Mouse (Mus musculus): Measurements from ENCODE around the gene Dydc2. TPM values are rescaled to one million over a fixed set of nuclear protein-coding genes. Genes with fewer than 3 reads are reported as not detected.
A peak's percentile ranks its signal among the peaks of the same experiment; 100 is the strongest.

The Dydc2 gene
- total RNA-seq, 2 experiments from 2014 or later, result not detected

- peak; percentile 42 to 76 for DNase-seq
Observed at GRCm38 (mm10) chr14:41035146-41035798, 33.7 kb downstream of the Dydc2 start.

- peak; percentile 71 to 87 for DNase-seq
Observed at GRCm38 (mm10) chr14:41033135-41034110, 35.6 kb downstream of the Dydc2 start.

- no peak for DNase-seq
Observed at GRCm38 (mm10) chr14:41030989-41031513, 38.0 kb downstream of the Dydc2 start.

- no peak for DNase-seq
Observed at GRCm38 (mm10) chr14:41029303-41029702, 39.7 kb downstream of the Dydc2 start.

- no peak for DNase-seq
Observed at GRCm38 (mm10) chr14:41025594-41026284, 43.3 kb downstream of the Dydc2 start.

- DNase-seq, result no peak
Observed at GRCm38 (mm10) chr14:41025087-41025486, 43.9 kb downstream of the Dydc2 start.

GRCm38 (mm10) chr14:41021246-41021645 is 47.8 kb downstream of the Dydc2 start:
- no peak for DNase-seq

GRCm38 (mm10) chr14:41017460-41017859 is 51.5 kb downstream of the Dydc2 start:
- no peak for DNase-seq

GRCm38 (mm10) chr14:41014701-41015240 is 54.2 kb downstream of the Dydc2 start:
- no peak for DNase-seq

- peak; percentile 91 to 92 for DNase-seq
Observed at GRCm38 (mm10) chr14:41013630-41014613, 55.1 kb downstream of the Dydc2 start, which contains the start of gene Fam213a. Gene Fam213a, minus strand, starts transcription at chr14:41013788.

GRCm38 (mm10) chr14:41013143-41013542 is 55.9 kb downstream of the Dydc2 start:
- DNase-seq, result no peak

- no peak for DNase-seq
Observed at GRCm38 (mm10) chr14:41011916-41012315, 57.1 kb downstream of the Dydc2 start.

GRCm38 (mm10) chr14:41008138-41008537 is 60.9 kb downstream of the Dydc2 start:
- DNase-seq, result no peak

- no peak for DNase-seq
Observed at GRCm38 (mm10) chr14:41007641-41008040, 61.4 kb downstream of the Dydc2 start.

GRCm38 (mm10) chr14:41006899-41007298 is 62.1 kb downstream of the Dydc2 start:
- no peak for DNase-seq

- DNase-seq, result no peak
Observed at GRCm38 (mm10) chr14:41006263-41006662, 62.7 kb downstream of the Dydc2 start.

GRCm38 (mm10) chr14:41005716-41006115 is 63.3 kb downstream of the Dydc2 start:
- DNase-seq, result no peak

GRCm38 (mm10) chr14:41004201-41005141 is 64.5 kb downstream of the Dydc2 start:
- DNase-seq, result peak; percentile 25 to 26

GRCm38 (mm10) chr14:41001576-41001975 is 67.4 kb downstream of the Dydc2 start:
- DNase-seq, result no peak
